Mouse (Mus musculus): ENCODE results near the gene Mvd.

Mvd gene

DNA sequence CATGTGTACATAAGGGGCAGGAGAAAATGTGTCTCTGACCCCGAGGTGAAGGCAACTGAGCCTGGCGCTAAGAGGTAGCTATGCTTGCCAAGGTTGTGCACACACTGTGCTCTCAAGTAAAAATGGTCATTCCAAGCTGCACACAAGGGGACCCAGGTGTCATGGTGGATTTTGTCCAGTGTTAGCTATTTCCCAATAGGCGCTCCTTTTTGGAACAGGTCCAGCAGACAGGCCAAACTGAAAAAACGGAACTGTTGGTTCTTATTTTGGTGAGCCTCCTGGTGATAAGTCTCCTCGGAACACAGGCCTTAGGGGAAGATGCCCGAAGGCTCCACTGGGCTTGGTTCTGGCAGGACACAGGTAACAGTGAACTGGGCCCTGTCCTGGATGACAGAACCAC lies 11.2 kb upstream of the Mvd start:
- DNase-seq, result no peak

DNA sequence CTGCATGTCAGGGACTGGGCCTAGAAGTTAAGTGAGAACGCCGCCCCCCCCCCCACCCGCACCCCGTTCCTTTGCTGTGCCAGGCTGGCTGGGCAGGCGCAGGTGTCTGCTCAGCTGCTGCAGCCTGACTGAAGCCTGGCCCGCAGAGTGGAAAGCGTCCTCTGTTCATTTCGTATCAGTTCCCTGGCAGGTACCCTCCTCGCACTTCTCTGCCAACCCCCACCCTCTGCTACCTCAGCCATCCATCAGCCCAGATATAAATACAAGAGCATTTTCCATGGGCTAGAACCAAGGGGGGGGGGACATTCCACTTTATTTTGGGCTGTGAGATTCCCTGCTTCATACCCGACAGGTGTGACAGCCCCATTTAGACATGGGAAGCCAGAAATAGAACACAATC lies 8.9 kb upstream of the Mvd start:
- DNase-seq, result no peak

DNA sequence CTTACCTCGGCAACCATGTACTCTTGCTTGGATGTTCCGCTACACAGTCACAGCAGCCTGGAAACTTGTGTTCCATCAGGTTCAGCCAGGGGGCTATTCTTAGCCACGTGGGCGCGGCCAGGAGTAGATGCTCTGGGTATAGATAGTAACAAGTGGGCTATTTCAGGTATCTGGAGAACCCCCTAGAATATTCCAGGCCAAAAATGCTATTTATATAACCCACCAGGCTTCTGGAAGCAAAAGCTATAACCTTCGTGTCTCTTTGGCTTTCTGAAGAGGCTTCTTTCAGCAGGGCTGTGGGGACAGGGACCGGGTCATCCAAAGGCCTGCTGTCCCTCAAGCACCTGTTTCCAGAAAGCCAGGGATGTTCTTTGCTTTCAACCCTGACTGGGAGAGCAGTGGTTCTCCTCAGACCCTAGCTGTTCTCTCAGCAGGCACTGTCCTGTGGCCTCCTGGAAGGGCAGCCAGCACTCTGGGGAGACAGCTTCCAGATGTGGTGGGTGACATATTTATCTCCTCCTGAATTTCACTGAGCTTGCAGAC lies 8.0 kb upstream of the Mvd start:
- DNase-seq, result no peak

GRCm38 (mm10) chr8:122445203-122445602 lies 2.0 kb upstream of the Mvd start:
- no peak for DNase-seq

GRCm38 (mm10) chr8:122444058-122444748 lies 981 bp upstream of the Mvd start:
- peak; percentile 76 to 80 for DNase-seq

- DNase-seq, result no peak
Measured at GRCm38 (mm10) chr8:122442781-122443180, 441 bp downstream of the Mvd start.

- DNase-seq, result no peak
Measured at GRCm38 (mm10) chr8:122442356-122442755, 866 bp downstream of the Mvd start.

GRCm38 (mm10) chr8:122441326-122441725 lies 1.9 kb downstream of the Mvd start:
- peak in 1 of 2 experiments; percentile 36 for DNase-seq

DNA sequence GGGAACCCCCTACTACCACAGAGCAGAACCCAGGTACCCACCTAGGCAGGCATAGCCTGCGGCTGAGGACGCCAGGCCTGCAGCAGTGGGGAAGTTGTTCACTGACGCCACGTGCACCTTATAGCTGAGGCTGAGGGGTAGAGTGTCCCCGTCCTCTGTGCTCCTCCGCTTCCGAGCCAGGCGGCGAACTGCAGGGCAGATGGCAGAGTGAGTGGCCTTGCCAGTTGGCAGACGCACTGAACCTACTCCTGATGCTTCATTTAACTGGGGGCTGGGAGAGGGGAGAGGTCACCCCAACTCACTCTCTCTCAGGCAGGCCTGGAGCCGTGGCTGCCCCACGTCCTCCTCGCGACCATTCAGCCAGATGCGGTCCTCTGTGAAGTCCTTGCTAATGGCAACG lies 3.9 kb downstream of the Mvd start:
- DNase-seq, result peak; percentile 84

DNA sequence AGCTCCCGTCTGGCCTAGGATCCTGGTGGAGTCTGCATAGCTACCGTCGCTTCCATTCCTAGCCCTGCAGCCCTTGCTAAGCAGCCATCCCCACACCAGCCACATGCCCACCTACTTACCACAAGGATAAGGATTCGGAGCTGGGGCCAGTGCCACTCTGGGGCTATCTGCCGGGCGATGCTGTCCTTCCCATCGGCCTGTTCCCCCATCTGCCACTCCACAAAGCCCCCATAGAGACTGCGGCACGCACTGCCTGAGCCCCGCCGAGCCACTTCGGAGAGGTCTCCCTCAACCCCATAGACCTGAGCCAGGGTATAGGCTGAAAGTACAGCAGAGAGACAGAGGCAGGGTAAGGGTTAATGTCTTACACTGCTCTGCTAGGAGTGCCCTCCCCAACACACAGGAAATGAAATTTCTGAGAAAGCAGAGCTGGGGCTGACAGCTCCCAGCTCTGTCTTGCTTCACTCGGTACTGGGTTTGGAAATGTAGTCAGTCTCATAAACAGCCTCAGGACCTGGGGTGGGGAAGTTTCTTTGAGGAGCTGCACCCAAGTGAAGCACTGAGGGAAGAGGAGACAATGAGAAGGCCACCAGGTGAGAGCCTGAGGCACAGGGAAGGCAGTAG lies 5.4 kb downstream of the Mvd start:
- no peak for DNase-seq

DNA sequence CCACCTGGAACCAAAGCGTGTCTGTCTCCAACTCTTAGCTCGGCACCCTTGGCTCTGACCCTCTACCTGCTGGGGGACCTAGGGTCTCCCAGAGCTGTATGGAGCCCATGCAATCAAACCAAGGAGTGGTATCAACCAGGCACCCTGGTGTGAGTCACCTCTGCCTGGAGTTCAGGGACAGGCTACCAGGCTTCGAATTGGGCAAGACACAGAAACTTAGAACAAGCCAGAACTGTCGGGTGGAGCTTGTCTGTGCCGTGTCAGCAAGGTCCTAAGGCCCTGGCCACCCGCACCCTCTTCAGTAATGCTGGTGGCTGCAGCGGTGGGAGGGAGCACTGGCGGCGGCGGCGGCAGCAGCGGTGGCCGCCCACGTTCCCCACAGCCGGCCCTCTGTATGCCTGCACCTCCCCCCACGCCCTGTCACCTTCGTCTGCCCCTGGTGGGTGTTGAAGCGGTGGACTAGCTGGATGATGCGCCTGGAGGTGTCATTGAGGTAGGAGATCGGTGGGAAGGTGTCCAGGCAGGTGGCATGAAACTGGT lies 6.6 kb downstream of the Mvd start:
- DNase-seq, result no peak

- DNase-seq, result no peak
Measured at GRCm38 (mm10) chr8:122436146-122436545, 7.1 kb downstream of the Mvd start.

GRCm38 (mm10) chr8:122435375-122435774 lies 7.8 kb downstream of the Mvd start:
- DNase-seq, result no peak

- DNase-seq, result no peak
Measured at GRCm38 (mm10) chr8:122433269-122433905, 9.8 kb downstream of the Mvd start.

- peak; percentile 29 to 35 for DNase-seq
Measured at GRCm38 (mm10) chr8:122432443-122433268, 10.6 kb downstream of the Mvd start, which contains the start of gene Cyba. Gene Cyba (minus strand): TSS chr8:122432930.

DNA sequence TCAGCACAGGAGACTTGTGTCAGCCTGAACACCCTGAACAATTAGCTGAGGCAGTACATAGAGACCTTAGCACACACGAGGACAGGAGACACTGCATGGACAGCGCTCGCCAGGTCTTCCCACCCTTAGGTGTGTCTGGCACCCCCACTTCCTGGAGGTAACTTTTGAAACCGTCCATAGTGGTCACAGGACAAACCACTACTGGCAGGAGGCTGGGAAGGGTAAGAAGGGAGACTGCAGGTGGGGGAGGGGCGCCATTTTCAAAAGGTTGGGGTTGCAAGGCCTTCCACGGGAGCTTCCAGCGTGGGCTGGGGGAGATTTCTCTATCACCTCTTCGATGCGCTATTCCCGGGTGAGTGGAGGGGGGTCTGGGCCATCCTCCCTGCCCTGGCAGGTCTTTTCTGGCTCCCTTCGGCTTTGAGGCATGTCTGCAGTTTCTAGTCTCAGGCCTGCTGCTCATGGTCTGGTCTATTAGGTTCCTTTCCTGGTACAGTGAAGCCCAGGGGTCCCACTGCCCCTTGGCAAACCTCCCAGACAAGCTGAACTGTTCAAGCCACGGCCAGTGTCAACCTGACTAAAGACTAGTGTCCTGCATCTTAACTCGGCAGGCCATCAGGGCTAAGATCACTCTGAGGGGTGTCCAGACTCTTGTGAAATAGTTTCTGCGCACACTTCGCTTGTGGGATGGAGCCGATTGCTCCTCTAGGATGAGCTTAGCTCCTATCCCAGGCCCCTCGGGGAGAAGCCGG lies 11.4 kb downstream of the Mvd start:
- no peak for DNase-seq

- no peak for DNase-seq
Measured at GRCm38 (mm10) chr8:122430646-122431045, 12.6 kb downstream of the Mvd start.

GRCm38 (mm10) chr8:122430058-122430636 lies 13.1 kb downstream of the Mvd start:
- DNase-seq, result no peak

- no peak for DNase-seq
Measured at GRCm38 (mm10) chr8:122428163-122428562, 15.1 kb downstream of the Mvd start.

- no peak for DNase-seq
Measured at GRCm38 (mm10) chr8:122427607-122428006, 15.6 kb downstream of the Mvd start.

DNA sequence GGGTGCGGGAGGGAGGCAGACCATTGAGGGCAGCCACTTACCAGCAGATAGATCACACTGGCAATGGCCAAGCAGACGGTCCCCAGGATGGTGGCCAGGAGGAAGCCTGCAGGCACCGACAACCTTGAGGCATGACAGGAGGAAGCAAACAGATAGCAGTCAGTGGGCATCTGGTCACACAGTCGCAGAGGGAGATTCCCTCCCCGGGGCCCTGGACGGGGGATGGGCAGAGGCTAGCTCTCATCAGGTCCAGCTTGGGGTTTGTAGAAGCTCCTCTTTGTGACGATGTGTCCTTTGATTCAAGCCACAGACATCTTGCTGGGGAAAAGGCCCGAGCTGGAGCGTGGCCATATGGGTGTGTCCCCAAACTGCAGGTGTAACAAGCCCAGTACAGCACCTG lies 17.1 kb downstream of the Mvd start:
- no peak for DNase-seq

All from cerebellum, postnatal 25 days (tissue).